Mouse (Mus musculus) E14TG2a.4 (cell line): ENCODE data around the gene Rgs3.

ENCODE experiments used
- CTCF ChIP-seq: conservative IDR thresholded peaks from 2 replicates; pipeline ENCODE4 v1.5.1; 2014; ENCODE audit warnings: low read length
- NANOG ChIP-seq: IDR thresholded peaks from 2 replicates; pipeline ENCODE4 v1.6.1; 2014; ENCODE audit warnings: borderline replicate concordance, low read length, mixed read lengths
- POU5F1 ChIP-seq: IDR thresholded peaks from 2 replicates; pipeline ENCODE4 v1.6.1; 2014; ENCODE audit warnings: low read length, borderline replicate concordance

GRCm38 (mm10) chr4:62733938-62734337 lies 174.3 kb downstream of the Rgs3 start:
- TF ChIP-seq CTCF (no peak), POU5F1 (no peak), NANOG (no peak)
